Mouse (Mus musculus) layer of hippocampus, adult 2 months (tissue): Measurements from ENCODE around the gene Lats2. TPM values are rescaled to one million over a fixed set of nuclear protein-coding genes. Genes with fewer than 3 reads are reported as not detected.
"Not testable (repeated sequence)": the region's sequence is repeated elsewhere in the genome, so short reads cannot be mapped to it uniquely, and the experiment has no call there.

Experiments
- DNase-seq, 2 experiments: peaks; one replicate each; pipeline ENCODE4 v3.0.0; 2022; ENCODE audit warnings: low spot score in 2 of 2
- H3K27ac ChIP-seq: fragments of 200-600 bp; 2 replicates; pipeline ENCODE4 v1.8.1; 2022
- H3K4me3 ChIP-seq: fragments of 200-600 bp; 2 replicates; pipeline ENCODE4 v1.8.1; 2022; ENCODE audit warnings: mild to moderate bottlenecking
- CTCF ChIP-seq: fragments of 200-600 bp; conservative IDR thresholded peaks from 2 replicates; pipeline ENCODE4 v1.8.1; 2022; ENCODE audit warnings: antibody characterized with exemption, mild to moderate bottlenecking, moderate library complexity
- total RNA-seq, 2 experiments: library from RNA; stranded (reverse); gene quantifications; 2 replicates each; pipeline ENCODE4 v1.2.3; 2021

The Lats2 gene
- total RNA-seq, 2 experiments from 2014 or later = 42.5 to 49.0 TPM

DNA sequence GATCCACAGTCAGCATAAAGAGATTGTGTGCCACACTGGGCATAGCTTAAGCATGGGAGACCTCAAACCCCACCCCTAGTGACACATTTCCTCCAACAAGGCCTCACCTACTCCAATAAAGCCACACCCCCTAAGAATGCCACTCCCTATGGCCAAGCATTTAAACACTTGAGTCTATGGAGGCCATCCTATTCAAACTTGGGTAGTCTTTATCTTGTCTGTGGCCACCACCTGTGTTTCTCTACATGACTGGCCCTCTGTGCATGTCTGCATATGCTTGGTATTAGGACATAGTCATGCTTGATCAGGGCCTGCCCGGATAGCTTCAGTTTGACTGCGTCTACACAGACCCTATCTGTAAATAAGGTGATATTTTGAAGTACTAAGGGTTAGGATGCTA is 2.5 kb downstream of the Lats2 start:
- no peak for TF ChIP-seq CTCF
- Histone ChIP-seq H3K4me3 (no peak overlapping the region), H3K27ac (no peak overlapping the region)
- no peak for DNase-seq

- no peak overlapping the region for H3K4me3 ChIP-seq
- no peak for DNase-seq
- TF ChIP-seq CTCF = no peak
- 0 out of 2 replicates have a peak overlapping the region, but pooled peaks have one; percentile 37 for H3K27ac ChIP-seq
These were observed 4.7 kb downstream of the Lats2 start for GRCm38 (mm10) chr14:57753351-57753992.

GRCm38 (mm10) chr14:57751006-57751405 is 7.2 kb downstream of the Lats2 start:
- not testable (repeated sequence) for DNase-seq, H3K4me3 ChIP-seq, H3K27ac ChIP-seq

GRCm38 (mm10) chr14:57749501-57749900 is 8.7 kb downstream of the Lats2 start:
- no peak overlapping the region for H3K27ac ChIP-seq
- DNase-seq = no peak
- no peak for TF ChIP-seq CTCF
- H3K4me3 ChIP-seq = no peak overlapping the region

GRCm38 (mm10) chr14:57746001-57746771 is 12.0 kb downstream of the Lats2 start, which contains the start of gene Gm49361:
Gene Gm49361 (minus strand): TSS chr14:57746103.
- H3K27ac ChIP-seq = peak within 1 kb of the TSS; percentile 94
- H3K4me3 ChIP-seq = peak within 1 kb of the TSS; percentile 75
- DNase-seq = peak; percentile 70 to 79
- TF ChIP-seq CTCF = peak; percentile 20

DNA sequence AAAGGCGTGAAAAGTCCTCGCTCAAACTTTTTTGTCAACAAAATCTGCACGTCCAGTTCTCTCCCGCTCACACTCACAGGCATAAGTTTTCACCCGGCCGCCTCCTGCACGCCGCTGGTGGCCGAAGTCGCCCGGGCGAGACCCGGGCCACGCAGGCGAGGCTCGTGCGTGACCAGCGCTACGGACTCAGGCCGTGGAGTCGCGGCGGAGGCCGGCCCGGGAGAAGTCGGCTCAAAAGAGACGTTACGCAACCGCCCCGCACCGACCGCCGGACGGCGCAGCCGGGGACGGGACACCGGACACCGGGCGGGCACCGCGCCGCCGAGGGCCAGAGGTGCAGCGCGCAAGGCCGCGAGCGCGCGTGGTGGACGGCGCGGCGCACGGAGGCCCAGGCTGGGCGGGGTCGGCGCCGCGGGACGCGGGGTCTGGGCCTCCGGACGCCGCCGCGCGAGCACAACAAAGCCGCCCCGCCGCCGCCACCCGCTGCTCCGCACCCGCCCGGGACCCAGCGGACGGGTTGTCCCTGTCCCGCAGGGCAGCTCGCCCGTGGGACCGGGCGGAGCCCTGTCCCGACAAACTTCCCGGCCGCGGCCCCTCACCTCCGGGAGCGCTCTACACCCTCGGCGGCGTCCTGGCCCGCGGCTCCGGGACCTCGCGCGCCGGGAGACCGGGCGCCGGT is 12.8 kb downstream of the Lats2 start:
- TF ChIP-seq CTCF = no peak
- DNase-seq = peak in 1 of 2 experiments; percentile 14
- Histone ChIP-seq H3K27ac (peak overlapping the region; percentile 94), H3K4me3 (peak overlapping the region; percentile 75)

DNA sequence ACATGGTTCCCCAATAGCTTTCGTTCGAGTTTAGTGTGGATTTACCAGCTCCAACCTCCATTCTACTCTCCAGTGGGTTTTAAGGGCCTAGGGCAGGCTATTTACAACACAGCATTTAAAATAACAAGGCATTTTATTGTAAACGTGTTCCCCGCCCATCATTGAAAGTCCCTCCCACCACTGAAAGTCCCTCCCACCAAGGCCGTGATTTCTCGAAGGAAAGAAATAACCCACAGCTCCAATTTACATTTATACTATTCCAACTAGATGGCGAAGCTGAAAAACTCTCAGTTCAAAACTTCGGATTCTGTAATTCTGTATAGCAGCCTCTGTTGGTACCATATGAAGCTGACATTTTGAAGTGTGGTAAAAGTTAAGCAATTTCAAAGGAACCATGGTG is 13.6 kb downstream of the Lats2 start:
- Histone ChIP-seq H3K27ac (peak overlapping the region; percentile 94; the same call in 1 of the 2 replicates), H3K4me3 (peak overlapping the region; percentile 75)
- TF ChIP-seq CTCF = 0 out of 2 replicates have a peak, but pooled peaks have one; percentile 5
- DNase-seq = no peak

DNA sequence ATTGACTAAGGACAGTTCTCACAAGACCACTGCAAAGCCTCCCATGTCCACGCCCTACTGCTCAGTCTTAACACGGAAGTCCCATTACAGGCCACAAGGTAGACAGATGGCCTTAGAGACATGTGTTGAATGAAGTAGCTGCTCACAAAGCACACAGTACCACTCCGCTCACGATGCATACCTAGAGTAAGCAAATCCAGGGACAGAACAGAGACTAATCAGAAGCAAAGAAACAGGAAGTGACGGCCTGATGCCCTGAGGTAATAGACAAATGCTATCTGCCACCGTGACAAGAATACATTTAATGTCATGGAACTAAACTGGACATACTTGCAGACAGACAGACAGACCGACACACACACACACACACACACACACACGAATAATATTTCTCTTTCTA is 17.5 kb downstream of the Lats2 start:
- no peak overlapping the region for H3K4me3 ChIP-seq
- no peak for TF ChIP-seq CTCF
- DNase-seq = no peak
- no peak overlapping the region for H3K27ac ChIP-seq

- no peak overlapping the region for H3K4me3 ChIP-seq
- TF ChIP-seq CTCF = no peak
- no peak for DNase-seq
- peak overlapping the region; percentile 32; the same call in 1 of the 2 replicates for H3K27ac ChIP-seq
These were observed 21.1 kb downstream of the Lats2 start for GRCm38 (mm10) chr14:57737089-57737488.

DNA sequence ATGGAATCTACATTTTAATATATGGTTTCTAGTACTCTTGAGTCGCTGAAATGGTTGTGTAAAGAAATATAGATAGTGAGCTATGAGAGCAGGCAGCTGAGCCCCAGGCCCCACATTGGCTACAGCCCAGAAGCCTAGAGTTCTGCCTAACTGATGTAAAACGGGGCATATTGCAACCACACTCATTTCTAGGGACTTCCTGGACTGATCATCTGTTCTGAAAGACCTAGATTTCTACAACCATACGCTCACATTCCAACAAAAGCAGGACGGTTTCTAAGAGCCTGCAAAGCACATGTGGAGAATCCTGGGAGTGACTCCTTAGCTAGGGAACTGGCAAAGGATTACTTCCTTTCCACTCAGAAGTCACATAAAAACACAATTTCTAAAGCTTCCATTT is 22.0 kb downstream of the Lats2 start:
- peak; percentile 34 to 41 for DNase-seq
- TF ChIP-seq CTCF = no peak

GRCm38 (mm10) chr14:57732668-57733293 is 25.4 kb downstream of the Lats2 start:
- H3K27ac ChIP-seq = no peak overlapping the region
- no peak for DNase-seq
- no peak for TF ChIP-seq CTCF
- no peak overlapping the region for H3K4me3 ChIP-seq

More for the DNA sequence above, 22.0 kb downstream of the Lats2 start:
- Histone ChIP-seq H3K27ac (peak overlapping the region; percentile 32; the same call in 1 of the 2 replicates), H3K4me3 (no peak overlapping the region)

- no peak for DNase-seq
- no peak for TF ChIP-seq CTCF
- Histone ChIP-seq H3K4me3 (no peak overlapping the region), H3K27ac (peak overlapping the region; percentile 55; the same call in 1 of the 2 replicates)
These were observed 27.7 kb downstream of the Lats2 start for GRCm38 (mm10) chr14:57730527-57730926.

- Histone ChIP-seq H3K4me3 (no peak overlapping the region), H3K27ac (peak overlapping the region; percentile 55)
- no peak for DNase-seq
- no peak for TF ChIP-seq CTCF
These were observed 28.2 kb downstream of the Lats2 start for GRCm38 (mm10) chr14:57729975-57730499.
